Mouse (Mus musculus) left cerebral cortex, adult 18-20 months (tissue): Measurements from ENCODE around the gene Itpk1. TPM values are rescaled to one million over a fixed set of nuclear protein-coding genes. Genes with fewer than 3 reads are reported as not detected.
A peak's percentile ranks its signal among the peaks of the same experiment; 100 is the strongest.

ENCODE experiments used
- DNase-seq, 2 experiments: peaks; one replicate each; pipeline ENCODE4 v3.0.0; 2021 to 2022; ENCODE audit warnings: low spot score in 2 of 2, mixed read lengths in 1 of 2
- total RNA-seq, 2 experiments: library from RNA; stranded (reverse); gene quantifications; 2 replicates each; pipeline ENCODE4 v1.2.3; 2021

Itpk1 gene
- total RNA-seq, 2 experiments from 2014 or later: 56.0 to 63.6 TPM

GRCm38 (mm10) chr12:102714654-102715395, 10.1 kb upstream of the Itpk1 start:
- DNase-seq: no peak

DNA sequence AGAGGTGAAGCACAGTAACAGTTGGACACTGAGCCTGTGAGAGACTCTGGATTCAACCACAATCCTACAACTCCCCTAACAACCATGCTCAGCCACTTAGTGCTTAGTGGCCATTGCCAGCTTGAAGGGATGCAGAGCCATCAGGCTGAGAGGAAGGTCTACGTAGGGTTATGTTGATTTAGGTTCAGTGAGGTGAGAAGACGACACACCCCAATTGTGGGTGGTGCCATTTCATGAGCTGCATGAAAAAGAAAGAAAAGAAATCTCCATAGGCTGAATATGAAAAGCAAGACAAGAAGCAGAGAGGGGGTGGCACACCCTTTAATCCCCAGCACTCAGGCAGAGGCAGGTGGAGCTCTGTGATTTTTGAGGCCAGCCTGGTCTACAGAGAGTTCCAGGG, 9.4 kb upstream of the Itpk1 start:
- DNase-seq: no peak

DNA sequence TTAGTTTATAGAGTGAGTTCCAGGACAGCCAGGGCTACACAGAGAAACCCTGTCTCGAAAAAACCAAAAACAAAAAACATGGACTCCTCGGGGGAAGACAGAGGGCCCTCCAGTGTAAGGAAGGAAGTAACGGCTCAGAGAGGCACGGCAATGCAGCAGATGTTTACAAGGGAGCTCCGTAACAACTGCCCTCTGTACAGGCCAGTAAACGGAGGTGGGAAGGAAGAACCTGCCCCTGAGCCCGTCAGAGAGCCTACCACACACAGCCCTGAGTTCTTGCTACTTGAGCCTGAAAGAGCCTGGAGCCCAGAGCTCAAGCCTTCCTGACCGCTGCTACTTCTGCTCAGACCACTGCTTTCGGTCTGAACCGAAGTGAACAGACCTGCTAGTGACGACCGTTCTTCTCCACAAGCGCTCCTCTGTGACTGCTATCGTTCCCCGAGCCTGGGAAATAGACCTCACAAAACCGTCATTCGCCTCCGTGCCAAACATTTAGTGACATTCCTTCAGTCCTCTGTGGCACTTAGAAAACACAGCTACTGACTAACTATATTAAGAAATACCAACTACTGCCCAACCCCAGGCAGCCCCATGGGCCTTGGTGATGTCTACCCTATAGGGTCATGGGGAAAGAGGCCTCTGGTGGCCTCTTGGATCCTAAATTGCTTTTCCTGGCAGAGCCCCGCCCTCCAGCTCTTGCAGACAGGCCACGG, 8.6 kb upstream of the Itpk1 start:
- no peak for DNase-seq

DNA sequence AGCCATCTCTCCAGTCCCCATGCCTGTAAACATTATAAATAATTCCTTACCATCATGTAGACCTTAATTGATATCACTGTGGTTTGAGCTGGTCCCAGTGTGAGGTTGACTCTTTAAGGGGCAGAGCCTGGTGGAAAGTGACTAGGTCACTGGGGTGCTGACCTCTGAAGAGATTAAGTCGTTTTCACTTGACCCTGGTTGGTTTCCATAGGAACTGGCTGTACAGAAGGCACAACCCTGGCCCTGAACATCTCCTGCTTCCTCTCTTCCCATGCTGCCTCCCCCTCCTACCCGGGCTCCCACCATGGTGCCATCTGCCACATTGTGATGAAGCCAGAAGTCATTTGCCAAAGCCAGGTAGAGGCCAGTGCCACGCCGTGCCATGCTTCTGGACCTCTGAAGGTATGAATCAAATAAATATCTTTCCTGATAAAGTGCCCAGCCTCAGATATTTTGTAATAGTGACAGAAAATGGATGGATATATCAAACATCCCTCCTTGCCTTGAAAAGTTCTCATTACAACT, 6.2 kb upstream of the Itpk1 start:
- no peak for DNase-seq

- DNase-seq: no peak
Measured at GRCm38 (mm10) chr12:102709896-102710295, 5.2 kb upstream of the Itpk1 start.

DNA sequence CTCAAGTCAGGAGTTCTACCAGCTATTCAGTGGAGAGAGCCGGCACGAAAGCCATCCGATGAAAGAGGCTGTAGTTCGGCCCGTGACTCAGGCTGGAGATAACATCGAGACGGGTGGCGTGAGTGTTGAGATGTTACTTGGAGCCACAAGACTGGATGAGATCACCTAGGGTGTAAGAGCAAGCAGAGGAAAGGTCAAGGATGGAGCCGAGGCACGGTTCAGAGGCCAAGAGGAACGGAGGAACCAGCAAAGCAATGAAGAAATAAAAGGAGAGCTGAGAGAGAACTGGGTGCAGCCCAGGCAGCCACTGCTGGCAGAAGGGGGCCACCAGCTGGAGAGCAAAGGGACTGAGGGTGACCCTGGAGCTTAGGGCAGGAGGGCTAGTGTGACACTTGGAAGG, 3.5 kb upstream of the Itpk1 start:
- DNase-seq: no peak

GRCm38 (mm10) chr12:102706833-102707463, 2.2 kb upstream of the Itpk1 start:
- no peak for DNase-seq

DNA sequence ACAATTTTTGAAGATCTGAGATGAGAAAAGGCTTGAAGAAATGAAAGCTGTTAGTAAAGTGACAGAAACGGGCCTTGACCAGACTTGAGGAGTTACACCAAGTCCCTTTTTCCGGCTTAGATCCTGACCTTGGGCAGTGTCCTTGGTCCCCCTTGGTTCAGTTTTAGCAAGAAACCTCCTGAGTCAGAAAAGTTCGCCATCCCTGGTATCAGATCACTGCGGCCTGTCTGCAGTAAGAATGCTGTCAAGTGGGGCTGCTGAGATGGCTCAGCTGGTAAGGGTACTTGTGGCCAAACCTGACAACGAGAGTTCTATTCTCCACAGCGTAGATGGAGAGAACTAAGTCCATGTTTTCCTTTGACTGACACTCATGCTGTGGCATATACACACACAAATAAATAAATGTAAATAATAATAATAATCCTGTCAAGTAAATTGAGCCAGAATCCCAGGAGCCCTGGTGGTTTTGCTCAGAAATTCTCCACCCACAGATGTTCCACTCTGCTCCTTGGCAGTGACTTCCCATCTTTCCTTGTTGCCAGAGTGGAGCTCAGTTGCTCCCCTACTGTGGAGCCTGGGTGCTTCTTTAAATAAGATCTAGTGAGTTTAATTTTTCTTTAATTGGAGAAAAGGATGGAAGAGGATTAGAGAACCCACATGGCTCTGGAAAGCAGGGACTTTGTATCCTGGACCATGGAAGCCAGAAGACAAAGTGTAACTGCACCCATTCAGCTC, 1.3 kb upstream of the Itpk1 start:
- no peak for DNase-seq

- DNase-seq: peak; percentile 89 to 95
Measured at GRCm38 (mm10) chr12:102705216-102705871, 614 bp upstream of the Itpk1 start.

- DNase-seq: no peak
Measured at GRCm38 (mm10) chr12:102703921-102704408, 765 bp downstream of the Itpk1 start.

GRCm38 (mm10) chr12:102703441-102703840, 1.3 kb downstream of the Itpk1 start:
- no peak for DNase-seq

DNA sequence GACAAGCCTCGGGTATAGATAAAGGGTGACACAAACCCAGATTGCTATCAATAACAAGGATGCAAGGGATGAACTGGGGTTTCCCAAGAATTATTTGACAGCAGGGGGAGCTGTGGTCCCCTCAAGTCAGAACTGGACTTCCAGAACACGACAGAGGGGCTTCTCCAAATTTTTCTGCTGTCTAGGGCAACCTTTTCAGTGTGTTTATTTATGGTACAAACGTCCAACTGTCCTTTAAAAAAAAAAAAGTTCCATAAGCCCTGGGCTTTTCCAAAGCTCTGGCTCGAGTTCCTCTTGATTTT, 1.7 kb downstream of the Itpk1 start:
- peak in 1 of 2 experiments; percentile 40 for DNase-seq

GRCm38 (mm10) chr12:102702356-102703110, 2.2 kb downstream of the Itpk1 start:
- peak; percentile 80 to 90 for DNase-seq

- no peak for DNase-seq
Measured at GRCm38 (mm10) chr12:102701691-102702207, 3.0 kb downstream of the Itpk1 start.

GRCm38 (mm10) chr12:102700453-102700852, 4.3 kb downstream of the Itpk1 start:
- no peak for DNase-seq

DNA sequence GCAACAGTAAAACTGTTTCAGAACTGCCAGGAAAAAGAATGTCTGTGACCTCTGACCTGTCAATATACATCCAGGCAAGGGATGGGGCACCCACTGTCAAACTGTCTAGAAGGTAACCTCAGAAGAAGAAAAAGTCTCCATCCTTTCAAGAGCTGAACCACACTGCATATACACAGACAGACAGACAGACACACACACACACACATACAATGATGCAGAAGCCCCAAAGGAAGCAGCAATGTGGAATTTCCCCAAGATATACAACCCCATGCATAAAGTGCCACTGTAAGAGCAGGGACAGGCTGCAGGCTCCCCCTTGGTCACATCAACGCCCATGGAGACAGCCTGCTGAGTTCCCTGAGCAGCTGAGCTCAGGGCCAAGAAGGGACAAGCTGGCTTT, 5.6 kb downstream of the Itpk1 start:
- no peak for DNase-seq

- no peak for DNase-seq
Measured at GRCm38 (mm10) chr12:102698089-102698684, 6.5 kb downstream of the Itpk1 start.

- DNase-seq: no peak
Measured at GRCm38 (mm10) chr12:102697381-102697780, 7.3 kb downstream of the Itpk1 start.

DNA sequence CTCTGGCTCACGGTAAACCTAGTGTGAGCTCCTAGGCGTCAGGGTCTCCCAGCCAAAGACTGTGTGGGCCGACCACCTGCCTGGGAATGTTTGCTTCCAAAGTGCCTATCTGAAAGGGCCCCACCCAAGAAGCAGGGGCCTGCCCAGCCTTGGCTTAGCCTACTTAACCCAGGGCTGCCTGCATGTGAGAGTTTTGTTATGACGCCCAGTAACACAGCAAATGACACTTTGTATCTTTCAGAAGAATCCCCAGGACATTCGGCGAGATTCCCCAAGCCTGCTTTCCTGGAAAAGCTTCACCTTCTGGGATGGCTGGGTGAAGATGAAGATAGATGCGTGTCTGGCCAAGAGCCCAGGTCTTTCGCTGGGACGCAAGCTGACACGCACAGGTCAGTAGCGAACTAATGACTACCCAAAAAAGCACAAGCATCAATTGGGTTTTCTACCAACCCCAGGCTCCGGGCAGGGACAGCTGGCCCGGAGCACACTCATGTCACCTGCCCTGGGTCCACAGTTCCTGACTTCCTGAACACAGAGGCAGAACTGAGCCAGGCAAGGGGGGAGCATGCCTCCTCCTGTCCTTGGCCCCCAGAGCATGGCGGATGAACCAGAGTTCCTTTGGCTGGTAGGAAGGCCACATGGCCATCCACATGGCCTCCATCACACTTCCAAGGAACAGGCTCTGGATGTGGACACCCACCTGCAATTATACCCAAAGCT, 7.9 kb downstream of the Itpk1 start:
- no peak for DNase-seq
